ENCODE assay signal across 18 mouse cellular contexts in genomic region chr11:110145421-110145820, GRCm38 (mm10). TPM values are rescaled to one million over a fixed set of nuclear protein-coding genes. Genes with fewer than 3 reads are reported as not detected.
DNase-seq lines count a peak whose midpoint lies in the region; TF ChIP-seq lines count a peak whose summit lies in the region.
"Had no signal": no experiment of that assay in that cellular context is flagged by ENCODE, and none has a peak within 500 bp of the region (broad histone marks: within the 10 kb centered on the region; RNA-seq: fewer than 3 reads in every experiment).

No protein-coding gene starts in this region.

- H3K4me3 ChIP-seq in heart, adult 2 months, result no peak overlapping the region
- H3K4me3 ChIP-seq: erythroblast, embryonic 14.5 days; heart, embryonic 13.5 days; limb, embryonic 12.5 days; stomach, embryonic 15.5 days had no signal

- TF ChIP-seq CTCF in heart, adult 2 months (IDR thresholded peaks at IDR 0.05), result no peak

- DNase-seq in cerebellum, adult 8-10 months, result peak; percentile 5
- DNase-seq in cerebellum, adult 11 months, result no peak
- DNase-seq in layer of hippocampus, adult 11-12 months (ENCODE audit: low spot score), result peak; percentile 7
- no peak for DNase-seq in layer of hippocampus, postnatal 36 days
- peak; percentile 33 for DNase-seq in lung, postnatal 36 days
- DNase-seq in lung, postnatal 10 days, result no peak
- no peak for DNase-seq in thymus, postnatal 10 days (ENCODE audit: low spot score in 2 of 2)
- no peak for DNase-seq in heart, adult 2 months
- DNase-seq: adrenal gland, adult 2 months; gastrocnemius, postnatal 36 days; retina, postnatal 1 day; thymus, postnatal 4 days had no signal

- no peak for TF ChIP-seq EP300 in heart, adult 2 months (IDR thresholded peaks at IDR 0.05; ENCODE audit: insufficient read depth, low read depth, low read length)

- H3K27me3 ChIP-seq in heart, adult 2 months (ENCODE audit: control insufficient read depth, insufficient read depth, low read length), result no peaks in the 10 kb centered on the region
- H3K27me3 ChIP-seq: heart, embryonic 13.5 days; limb, embryonic 12.5 days; stomach, embryonic 15.5 days had no signal

- H3K79me2 ChIP-seq in heart, adult 2 months (replicated peaks; ENCODE audit: control insufficient read depth, insufficient read depth, low read length), result no peaks in the 10 kb centered on the region

- no peak overlapping the region for H3K9ac ChIP-seq in heart, adult 2 months (ENCODE audit: low read depth, low read length)
- H3K9ac ChIP-seq: heart, embryonic 13.5 days; limb, embryonic 12.5 days; stomach, embryonic 15.5 days had no signal

- no peaks in the 10 kb centered on the region for H3K4me1 ChIP-seq in heart, adult 2 months (ENCODE audit: control insufficient read depth, insufficient read depth, low read length)
- H3K4me1 ChIP-seq: heart, embryonic 13.5 days; limb, embryonic 12.5 days; stomach, embryonic 15.5 days had no signal

- 75% methylated on average over 11 of the region's 11 CpGs for WGBS in heart, adult 2 months

- intact Hi-C loops in heart, adult 2 months (cut with DNase I), result no loop called here

- no peaks in the 10 kb centered on the region for H3K36me3 ChIP-seq in heart, adult 2 months (ENCODE audit: control insufficient read depth, insufficient read depth, low read length)
- H3K36me3 ChIP-seq: limb, embryonic 12.5 days; stomach, embryonic 15.5 days had no signal

- TF ChIP-seq POLR2A in heart, adult 2 months (IDR thresholded peaks at IDR 0.05; ENCODE audit: insufficient read depth, low read depth, low read length), result no peak

- no peak overlapping the region for H3K27ac ChIP-seq in heart, adult 2 months
- H3K27ac ChIP-seq: heart, embryonic 13.5 days; limb, embryonic 12.5 days; stomach, embryonic 15.5 days had no signal

RNA-seq across cellular contexts. Expression of gene Abca9, which starts 22.6 kb away (rescaled TPM):
- total RNA-seq in layer of hippocampus, postnatal 36 days (2021), result 1 to 10 TPM; 6.3 to 7.0 TPM
- 10 to 100 TPM in 1 of 2 experiments, 1 to 10 TPM in 1; 9.3 to 12.5 TPM for total RNA-seq in heart, adult 2 months (2021)
- 3.0 and 8.1 TPM in 2 replicates for polyA plus RNA-seq in heart, adult 2 months (2012; rRNA removed)
- polyA plus RNA-seq: erythroblast, embryonic 14.5 days had no signal

RNA-seq across cellular contexts. Expression of gene Abca8a, which starts 49.6 kb away (rescaled TPM):
- 1 to 10 TPM; 2.9 to 4.3 TPM for total RNA-seq in layer of hippocampus, postnatal 36 days (2021)
- 10 to 100 TPM; 32.7 to 37.5 TPM for total RNA-seq in heart, adult 2 months (2021)
- 32.6 and 49.9 TPM in 2 replicates for polyA plus RNA-seq in heart, adult 2 months (2012; rRNA removed)
- total RNA-seq: hematopoietic stem cell, adult 5-6 weeks; megakaryocyte progenitor cell, adult 5-6 weeks had no signal
- polyA plus RNA-seq: erythroblast, embryonic 14.5 days had no signal

Comparison
In these comparisons a context has a peak if more than half of its experiments do, and no peak if none do; other contexts are left out.
1. DNase-seq: peak in cerebellum, adult 8-10 months (single experiment), layer of hippocampus, adult 11-12 months (single experiment) and lung, postnatal 36 days (single experiment); none in cerebellum, adult 11 months (single experiment), layer of hippocampus, postnatal 36 days (0 of 2), lung, postnatal 10 days (single experiment), thymus, postnatal 10 days (0 of 2) and heart, adult 2 months (0 of 2).
2. RNA of gene Abca8a, which starts 49.6 kb away (total RNA-seq): 32.7 to 37.5 TPM in heart, adult 2 months; 2.9 to 4.3 TPM in layer of hippocampus, postnatal 36 days; every median in the first group is over 4 times any median in the second.